Mouse (Mus musculus): ENCODE data around the gene Myzap.

The Myzap gene

DNA sequence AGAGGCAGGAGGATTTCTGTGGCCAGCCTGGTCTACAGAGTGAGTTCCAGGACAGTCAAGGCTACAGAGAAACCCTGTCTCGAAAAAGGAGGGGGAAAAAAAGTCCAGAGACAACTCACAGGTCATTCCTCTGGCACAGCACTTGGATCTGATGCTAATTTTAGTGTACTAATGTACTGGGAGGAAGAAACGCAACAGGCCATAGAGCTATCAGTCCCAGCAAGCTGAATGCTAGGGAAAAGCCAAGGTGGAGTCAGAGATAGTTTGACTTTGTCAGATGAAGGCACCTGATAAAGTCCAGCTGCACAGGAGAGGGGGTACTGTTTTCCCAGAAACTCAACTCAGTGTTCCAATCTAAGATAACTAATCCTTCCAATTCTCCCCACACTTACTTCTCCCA is 111.9 kb downstream of the Myzap start:
- DNase-seq (ENCODE audit: low spot score), result no peak

DNA sequence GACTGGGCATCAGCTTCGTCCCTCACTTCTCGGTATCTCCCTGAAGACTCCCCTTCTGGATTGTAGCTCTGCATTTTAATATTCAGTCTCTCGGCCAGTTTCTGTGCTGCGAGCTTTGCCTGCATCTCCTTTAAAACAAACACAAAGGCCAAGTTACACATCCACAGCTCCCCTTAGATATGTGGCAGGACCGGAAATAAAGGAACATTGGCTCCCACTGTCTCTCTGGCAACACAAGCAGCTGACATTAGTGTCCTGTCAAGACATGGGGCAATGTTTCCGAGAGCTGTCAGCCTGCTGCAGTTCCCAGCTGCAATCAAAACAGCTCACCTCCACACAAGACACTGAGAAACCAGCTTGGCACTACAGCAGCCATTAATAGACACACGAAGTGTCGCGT is 112.7 kb downstream of the Myzap start:
- DNase-seq (ENCODE audit: low spot score), result no peak

- no peak for DNase-seq (ENCODE audit: low spot score)
Measured at GRCm38 (mm10) chr9:71478596-71478995, 113.6 kb downstream of the Myzap start.

- no peak for DNase-seq (ENCODE audit: low spot score)
Measured at GRCm38 (mm10) chr9:71476601-71477000, 115.6 kb downstream of the Myzap start.

DNA sequence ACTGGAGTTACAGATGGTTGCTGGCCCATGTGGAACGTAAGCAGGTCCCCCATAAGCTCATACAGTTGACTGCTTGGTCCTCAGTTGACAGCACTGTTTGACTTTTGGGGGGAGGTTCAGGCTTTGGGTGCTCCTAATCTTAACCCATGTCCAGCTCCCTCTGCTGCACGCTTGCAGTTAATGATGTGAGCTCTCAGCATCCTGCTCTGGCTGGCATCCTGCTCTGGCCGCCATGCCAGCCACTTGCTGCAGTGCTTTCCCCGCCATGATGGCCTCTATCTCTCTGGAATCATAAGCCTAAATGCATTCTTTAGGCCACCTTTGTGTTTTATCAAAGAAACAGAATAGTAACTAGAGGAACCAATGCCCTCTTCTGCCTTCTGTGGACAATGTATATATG is 116.6 kb downstream of the Myzap start:
- DNase-seq (ENCODE audit: low spot score), result no peak

GRCm38 (mm10) chr9:71467434-71467833 is 124.7 kb downstream of the Myzap start:
- DNase-seq (ENCODE audit: low spot score), result no peak

DNA sequence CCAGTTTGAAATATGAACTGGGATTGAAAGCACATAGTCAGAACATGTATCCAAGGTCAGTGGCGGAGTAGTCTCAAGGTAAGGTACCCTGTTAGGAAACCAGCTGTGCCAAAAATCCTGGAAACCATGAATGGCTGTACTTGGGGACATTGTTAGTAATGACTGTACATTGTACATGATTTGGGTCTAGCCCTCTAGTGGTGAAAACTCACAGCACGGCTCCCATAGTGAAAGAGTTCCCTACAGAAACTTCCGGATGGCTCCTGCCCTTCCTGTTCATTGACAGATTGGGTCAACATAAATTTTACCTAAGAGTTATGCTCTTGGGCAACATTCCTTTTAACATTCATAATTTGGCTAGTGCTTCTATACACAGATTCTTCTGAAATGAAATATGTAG is 126.0 kb downstream of the Myzap start:
- peak; percentile 67 for DNase-seq (ENCODE audit: low spot score)

- no peak for DNase-seq (ENCODE audit: low spot score)
Measured at GRCm38 (mm10) chr9:71463072-71463667, 129.0 kb downstream of the Myzap start.

DNA sequence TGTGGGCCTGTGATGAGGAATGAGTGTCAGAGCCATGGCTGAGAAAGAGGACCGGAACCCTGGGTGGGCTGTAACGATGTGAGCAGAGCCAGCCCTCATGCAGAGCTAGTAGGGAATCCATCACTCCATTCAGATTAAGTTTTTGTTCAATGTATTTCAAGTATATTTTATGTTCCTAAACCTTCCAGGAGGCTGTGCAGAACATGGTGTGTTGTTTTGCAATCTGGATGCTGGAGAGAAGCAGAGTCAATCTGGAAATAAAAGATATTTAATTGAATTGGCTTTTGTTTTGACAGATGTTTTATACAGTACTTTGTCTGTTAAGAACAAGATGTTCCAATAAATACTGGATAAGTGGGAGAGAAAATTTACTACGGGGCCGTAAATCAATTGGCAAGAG is 135.4 kb downstream of the Myzap start:
- DNase-seq (ENCODE audit: low spot score), result no peak

Measured in retina, embryonic 14.5 days (tissue).